Mouse (Mus musculus) lung, postnatal 0 days (tissue): Measurements from ENCODE around the gene Bard1. TPM values are rescaled to one million over a fixed set of nuclear protein-coding genes. Genes with fewer than 3 reads are reported as not detected.

Experiments
- ATAC-seq: fragments of 200-750 bp; cut with Nextera tagmentation; 2 replicates; pipeline ENCODE4 v1.8.0; 2017; ENCODE audit warnings: moderate library complexity
- DNase-seq: peaks from one replicate; pipeline ENCODE4 v3.0.0-alpha.2; 2016; ENCODE audit warnings: low spot score
- H3K27ac ChIP-seq: fragments of 300-500 bp; sonication (generic); 2 replicates; pipeline ENCODE4 v1.5.1; 2014; ENCODE audit warnings: antibody characterized with exemption, mild to moderate bottlenecking, low read length, mixed read lengths
- H3K27me3 ChIP-seq: fragments of 300-500 bp; sonication (generic); replicated peaks from 2 replicates; pipeline ENCODE4 v1.6.1; 2014; ENCODE audit warnings: low read length, mixed read lengths; ENCODE audit not compliant: insufficient read depth
- H3K36me3 ChIP-seq: fragments of 300-500 bp; sonication (generic); 2 replicates; pipeline ENCODE4 v1.6.1; 2014; ENCODE audit warnings: low read length, mixed read lengths; ENCODE audit not compliant: insufficient read depth
- H3K4me1 ChIP-seq: fragments of 300-500 bp; sonication (generic); 2 replicates; pipeline ENCODE4 v1.6.1; 2014; ENCODE audit warnings: antibody characterized with exemption, low read depth, low read length, mixed read lengths; ENCODE audit not compliant: insufficient read depth
- H3K4me2 ChIP-seq: fragments of 300-500 bp; sonication (generic); replicated peaks from 2 replicates; pipeline ENCODE4 v1.6.1; 2014; ENCODE audit warnings: low read depth, mild to moderate bottlenecking, low read length, moderate library complexity, mixed read lengths
- H3K4me3 ChIP-seq: fragments of 300-500 bp; sonication (generic); 2 replicates; pipeline ENCODE4 v1.5.1; 2014; ENCODE audit warnings: low read depth, low read length
- H3K9ac ChIP-seq: fragments of 300-500 bp; sonication (generic); replicated peaks from 2 replicates; pipeline ENCODE4 v1.6.1; 2014; ENCODE audit warnings: low read depth, mild to moderate bottlenecking
- H3K9me3 ChIP-seq: fragments of 300-500 bp; sonication (generic); 2 replicates; pipeline ENCODE4 v1.6.1; 2016; ENCODE audit warnings: low read length, mixed read lengths
- CTCF ChIP-seq: IDR thresholded peaks from 2 replicates; pipeline ENCODE4 v1.5.1; 2016; ENCODE audit warnings: antibody characterized with exemption, mild to moderate bottlenecking
- EP300 ChIP-seq: IDR thresholded peaks from 2 replicates; pipeline ENCODE4 v1.6.1; 2016; ENCODE audit warnings: antibody characterized with exemption, mild to moderate bottlenecking, control low read depth
- WGBS: fragments of 180-500 bp; shearing (Covaris S2); extraction: QIAGEN DNeasy Blood & Tissue Kit; methylation state at CpG from one replicate; pipeline ENCODE4 v1.1.7; 2014; 5-methylcytosine and 5-hydroxymethylcytosine counted together
- polyA plus RNA-seq: library from polyadenylated mRNA; unstranded; fragments of >200 nt; fragmentation: Nextera tagmentation; extraction: Ambion mirVana; gene quantifications from 2 replicates; pipeline ENCODE4 v1.2.1, GENCODE M21; 2015

Gene Bard1
- polyA plus RNA-seq, 1 experiment from 2014 or later = 0.37 TPM

DNA sequence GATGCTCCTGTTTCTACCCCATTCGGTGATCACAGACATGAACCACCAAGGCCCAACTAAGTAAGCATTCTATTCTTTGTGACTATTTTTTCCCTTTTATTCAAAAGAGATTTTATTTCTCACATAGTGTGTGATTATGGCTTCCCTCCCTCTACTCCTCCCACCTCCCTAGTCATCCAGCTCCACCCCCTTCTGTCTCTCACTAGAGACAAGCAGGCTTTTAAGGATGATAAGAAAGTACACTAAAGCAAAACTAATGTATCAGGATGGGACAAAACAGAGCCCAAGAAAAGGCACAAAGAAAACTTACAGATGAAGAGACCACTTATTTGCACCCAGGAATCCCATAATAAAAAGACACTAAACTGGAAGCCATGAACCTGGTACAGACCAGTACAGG lies 6.9 kb downstream of the Bard1 start:
- TF ChIP-seq CTCF = no peak
- TF ChIP-seq EP300 = no peak
- DNase-seq = no peak

DNA sequence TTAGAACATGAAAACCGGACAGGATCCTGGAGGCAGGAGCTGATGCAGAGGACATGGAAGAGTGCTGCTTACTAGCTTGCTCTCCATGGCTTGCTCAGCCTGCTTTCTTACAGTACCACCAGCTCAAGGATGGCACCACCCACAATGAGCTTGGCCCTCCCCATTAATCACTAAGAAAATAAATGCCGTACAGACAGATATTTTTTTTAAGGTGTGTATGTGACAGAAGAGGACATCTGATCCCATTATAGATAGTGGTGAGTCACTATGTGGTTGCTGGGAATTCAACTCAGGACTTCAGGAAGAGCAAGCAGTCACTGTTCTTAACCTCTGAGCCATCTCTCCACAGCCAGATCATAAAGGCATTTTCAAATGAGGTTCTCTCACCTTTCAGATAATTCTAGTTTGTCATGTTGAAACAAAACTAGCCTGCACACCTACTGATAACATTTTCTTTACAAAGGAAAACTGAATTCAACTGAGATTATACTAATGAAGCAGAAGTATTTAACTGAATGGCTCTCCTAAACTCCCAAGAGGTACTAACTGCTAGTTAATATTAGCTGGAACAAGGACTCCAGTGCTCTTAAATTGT lies 7.6 kb downstream of the Bard1 start:
- TF ChIP-seq CTCF (no peak), EP300 (no peak)
- Histone ChIP-seq H3K27ac (no peak overlapping the region), H3K9ac (no peak overlapping the region), H3K4me3 (no peak overlapping the region), H3K9me3 (no peaks in the 10 kb centered on the region), H3K27me3 (no peaks in the 10 kb centered on the region), H3K4me1 (no peaks in the 10 kb centered on the region), H3K4me2 (no peak overlapping the region), H3K36me3 (no peaks in the 10 kb centered on the region)
- ATAC-seq (no peak), DNase-seq (no peak)
- 86% methylated on average over 2 of the region's 2 CpGs for WGBS

More for the DNA sequence above, 6.9 kb downstream of the Bard1 start:
- no peak for ATAC-seq
- Histone ChIP-seq H3K4me2 (no peak overlapping the region), H3K4me1 (no peaks in the 10 kb centered on the region), H3K27me3 (no peaks in the 10 kb centered on the region), H3K36me3 (no peaks in the 10 kb centered on the region), H3K9ac (no peak overlapping the region), H3K9me3 (no peaks in the 10 kb centered on the region), H3K4me3 (no peak overlapping the region), H3K27ac (no peak overlapping the region)
- 100% methylated on average over 1 of the region's 1 CpGs for WGBS

- H3K27ac ChIP-seq = no peak overlapping the region
Measured at GRCm38 (mm10) chr1:71075651-71076050, 27.3 kb downstream of the Bard1 start.

GRCm38 (mm10) chr1:71070771-71071170 lies 32.2 kb downstream of the Bard1 start:
- Histone ChIP-seq H3K4me2 (no peak overlapping the region), H3K9ac (no peak overlapping the region), H3K4me1 (no peaks in the 10 kb centered on the region), H3K27ac (no peak overlapping the region), H3K36me3 (no peaks in the 10 kb centered on the region), H3K9me3 (no peaks in the 10 kb centered on the region), H3K27me3 (no peaks in the 10 kb centered on the region), H3K4me3 (no peak overlapping the region)
- ATAC-seq (no peak), DNase-seq (no peak)
- TF ChIP-seq CTCF (no peak), EP300 (no peak)

More at GRCm38 (mm10) chr1:71075651-71076050, 27.3 kb downstream of the Bard1 start:
- no peak overlapping the region for H3K4me2 ChIP-seq
- no peak for ATAC-seq
- H3K4me3 ChIP-seq = no peak overlapping the region
- no peaks in the 10 kb centered on the region for H3K4me1 ChIP-seq
- no peaks in the 10 kb centered on the region for H3K27me3 ChIP-seq
- H3K9me3 ChIP-seq = no peaks in the 10 kb centered on the region
- no peaks in the 10 kb centered on the region for H3K36me3 ChIP-seq
- TF ChIP-seq CTCF (no peak), EP300 (no peak)
- no peak for DNase-seq
- WGBS = 62% methylated on average over 3 of the region's 3 CpGs
- H3K9ac ChIP-seq = no peak overlapping the region

DNA sequence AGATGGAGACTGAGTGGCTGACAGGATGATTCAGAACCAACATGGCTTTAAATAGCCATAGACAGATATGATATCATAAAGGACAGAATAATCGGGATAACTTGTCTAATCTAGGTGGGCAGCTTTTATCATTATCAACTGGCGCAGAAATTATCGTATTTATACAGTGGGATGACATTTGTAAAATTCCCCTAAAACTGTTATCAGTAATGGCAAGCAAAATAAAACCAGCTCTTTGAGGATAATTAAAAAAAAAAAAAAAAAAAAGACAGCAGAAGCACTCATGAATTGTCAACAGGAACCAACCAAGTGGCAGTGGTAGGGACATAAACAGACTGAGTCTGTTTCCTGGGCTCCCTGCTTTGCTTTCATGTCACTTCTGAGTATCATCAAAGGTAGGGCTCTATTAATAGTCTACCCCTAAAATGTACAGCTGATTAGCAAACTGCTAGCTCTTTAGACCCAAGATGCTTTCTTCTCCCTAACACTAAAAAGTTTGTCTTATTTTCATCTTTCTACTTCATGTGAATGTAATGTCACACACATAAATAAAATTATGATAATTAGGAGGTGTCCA lies 34.1 kb downstream of the Bard1 start:
- H3K27me3 ChIP-seq = no peaks in the 10 kb centered on the region
- no peaks in the 10 kb centered on the region for H3K36me3 ChIP-seq
- H3K4me1 ChIP-seq = no peaks in the 10 kb centered on the region
- H3K4me3 ChIP-seq = no peak overlapping the region
- TF ChIP-seq CTCF (no peak), EP300 (no peak)
- H3K27ac ChIP-seq = no peak overlapping the region
- H3K4me2 ChIP-seq = no peak overlapping the region
- H3K9me3 ChIP-seq = no peaks in the 10 kb centered on the region
- ATAC-seq (no peak), DNase-seq (no peak)
- H3K9ac ChIP-seq = no peak overlapping the region
- 86% methylated on average over 3 of the region's 3 CpGs for WGBS

GRCm38 (mm10) chr1:71063885-71064492 lies 39.0 kb downstream of the Bard1 start:
- Histone ChIP-seq H3K9me3 (no peaks in the 10 kb centered on the region), H3K4me2 (no peak overlapping the region), H3K4me3 (no peak overlapping the region), H3K27ac (no peak overlapping the region), H3K36me3 (no peaks in the 10 kb centered on the region), H3K9ac (no peak overlapping the region), H3K27me3 (no peaks in the 10 kb centered on the region), H3K4me1 (no peaks in the 10 kb centered on the region)
- TF ChIP-seq EP300 = no peak
- no peak for TF ChIP-seq CTCF
- 96% methylated on average over 16 of the region's 16 CpGs for WGBS
- ATAC-seq (no peak), DNase-seq (no peak)
